Mouse (Mus musculus): ENCODE measurements at regions not wholly inside any gene's neighbourhood (a gene's known extent, or its start where the extent isn't known, plus 50 kb on each side); places are given as distances from the start of the nearest gene placed in this dataset.

GRCm38 (mm10) chr12:16013354-16013753 is 196.6 kb upstream of the Trib2 start:
- no peak for DNase-seq

GRCm38 (mm10) chr12:16012081-16012480 is 195.4 kb upstream of the Trib2 start:
- DNase-seq, result no peak

GRCm38 (mm10) chr12:16009822-16010620 is 193.3 kb upstream of the Trib2 start:
- peak; percentile 9 for DNase-seq

GRCm38 (mm10) chr12:16008763-16009515 is 192.2 kb upstream of the Trib2 start:
- no peak for DNase-seq

GRCm38 (mm10) chr12:16008261-16008660 is 191.5 kb upstream of the Trib2 start:
- DNase-seq, result no peak

GRCm38 (mm10) chr12:16006688-16007087 is 190.0 kb upstream of the Trib2 start:
- DNase-seq, result peak; percentile 66

- no peak for DNase-seq
Measured at GRCm38 (mm10) chr12:16006286-16006685, 189.6 kb upstream of the Trib2 start.

- DNase-seq, result no peak
Measured at GRCm38 (mm10) chr12:16001811-16002210, 185.1 kb upstream of the Trib2 start.

- no peak for DNase-seq
Measured at GRCm38 (mm10) chr12:16001225-16001624, 184.5 kb upstream of the Trib2 start.

- DNase-seq, result no peak
Measured at GRCm38 (mm10) chr12:15998331-15998730, 181.6 kb upstream of the Trib2 start.

GRCm38 (mm10) chr12:15993866-15994265 is 177.1 kb upstream of the Trib2 start:
- no peak for DNase-seq

- no peak for DNase-seq
Measured at GRCm38 (mm10) chr12:15986351-15986750, 169.6 kb upstream of the Trib2 start.

GRCm38 (mm10) chr12:15985649-15986048 is 168.9 kb upstream of the Trib2 start:
- DNase-seq, result no peak

- DNase-seq, result no peak
Measured at GRCm38 (mm10) chr12:15983591-15984300, 167.0 kb upstream of the Trib2 start.

GRCm38 (mm10) chr12:15981741-15982140 is 165.0 kb upstream of the Trib2 start:
- DNase-seq, result no peak

GRCm38 (mm10) chr12:15979233-15979632 is 162.5 kb upstream of the Trib2 start:
- DNase-seq, result no peak

GRCm38 (mm10) chr12:15971786-15972185 is 155.1 kb upstream of the Trib2 start:
- DNase-seq, result no peak

- peak; percentile 10 for DNase-seq
Measured at GRCm38 (mm10) chr12:15970262-15970661, 153.5 kb upstream of the Trib2 start.

- DNase-seq, result no peak
Measured at GRCm38 (mm10) chr12:15967550-15968102, 150.9 kb upstream of the Trib2 start.

- no peak for DNase-seq
Measured at GRCm38 (mm10) chr12:15966631-15967030, 149.9 kb upstream of the Trib2 start.

GRCm38 (mm10) chr12:15965921-15966320 is 149.2 kb upstream of the Trib2 start:
- no peak for DNase-seq

GRCm38 (mm10) chr12:15964073-15964472 is 147.4 kb upstream of the Trib2 start:
- no peak for DNase-seq

- DNase-seq, result no peak
Measured at GRCm38 (mm10) chr12:15961834-15962233, 145.1 kb upstream of the Trib2 start.

Data from right cerebral cortex, adult 18-20 months (tissue).